Mouse (Mus musculus): ENCODE data around the gene Gm45062. TPM values are rescaled to one million over a fixed set of nuclear protein-coding genes. Genes with fewer than 3 reads are reported as not detected.

The Gm45062 gene
- polyA plus RNA-seq, 1 experiment from 2014 or later, result 10.6 TPM

GRCm38 (mm10) chr6:8486391-8487043 is 227.3 kb downstream of the Gm45062 start:
- ATAC-seq (ENCODE audit: low FRiP score) (peak; percentile 48; the same call in 1 of the 2 replicates), DNase-seq (ENCODE audit: low spot score) (no peak)
- Histone ChIP-seq H3K9ac (no peak overlapping the region), H3K9me3 (ENCODE audit: control insufficient read depth, low read length) (no peaks in the 10 kb centered on the region), H3K4me3 (replicated peaks; ENCODE audit: low read length) (no peak overlapping the region), H3K27ac (no peak overlapping the region), H3K27me3 (ENCODE audit: control insufficient read depth, insufficient read depth, low read length) (no peaks in the 10 kb centered on the region), H3K4me1 (replicated peaks; ENCODE audit: control insufficient read depth, insufficient read depth, low read length) (no peaks in the 10 kb centered on the region), H3K36me3 (replicated peaks; ENCODE audit: control insufficient read depth, insufficient read depth) (no peaks in the 10 kb centered on the region), H3K4me2 (replicated peaks) (no peak overlapping the region)
- WGBS, result 76% methylated on average over 17 of the region's 17 CpGs

GRCm38 (mm10) chr6:8487044-8487853 is 228.0 kb downstream of the Gm45062 start:
- WGBS, result 62% methylated on average over 20 of the region's 20 CpGs
- H3K4me1 ChIP-seq (replicated peaks; ENCODE audit: control insufficient read depth, insufficient read depth, low read length), result no peaks in the 10 kb centered on the region
- DNase-seq (ENCODE audit: low spot score), result no peak
- H3K4me2 ChIP-seq (replicated peaks), result no peak overlapping the region
- H3K27me3 ChIP-seq (ENCODE audit: control insufficient read depth, insufficient read depth, low read length), result no peaks in the 10 kb centered on the region
- H3K36me3 ChIP-seq (replicated peaks; ENCODE audit: control insufficient read depth, insufficient read depth), result no peaks in the 10 kb centered on the region
- no peaks in the 10 kb centered on the region for H3K9me3 ChIP-seq (ENCODE audit: control insufficient read depth, low read length)
- no peak overlapping the region for H3K27ac ChIP-seq
- ATAC-seq (ENCODE audit: low FRiP score), result no peak
- no peak overlapping the region for H3K4me3 ChIP-seq (replicated peaks; ENCODE audit: low read length)
- no peak overlapping the region for H3K9ac ChIP-seq

GRCm38 (mm10) chr6:8488249-8488648 is 229.0 kb downstream of the Gm45062 start:
- no peak overlapping the region for H3K4me3 ChIP-seq (replicated peaks; ENCODE audit: low read length)
- H3K27ac ChIP-seq, result no peak overlapping the region
- ATAC-seq (ENCODE audit: low FRiP score) (no peak), DNase-seq (ENCODE audit: low spot score) (no peak)
- no peak overlapping the region for H3K9ac ChIP-seq
- H3K4me2 ChIP-seq (replicated peaks), result no peak overlapping the region
- no peaks in the 10 kb centered on the region for H3K36me3 ChIP-seq (replicated peaks; ENCODE audit: control insufficient read depth, insufficient read depth)
- H3K4me1 ChIP-seq (replicated peaks; ENCODE audit: control insufficient read depth, insufficient read depth, low read length), result no peaks in the 10 kb centered on the region
- no peaks in the 10 kb centered on the region for H3K9me3 ChIP-seq (ENCODE audit: control insufficient read depth, low read length)
- 70% methylated on average over 5 of the region's 5 CpGs for WGBS
- no peaks in the 10 kb centered on the region for H3K27me3 ChIP-seq (ENCODE audit: control insufficient read depth, insufficient read depth, low read length)

- H3K9ac ChIP-seq, result no peak overlapping the region
- 73% methylated on average over 7 of the region's 7 CpGs for WGBS
These were observed 230.0 kb downstream of the Gm45062 start for GRCm38 (mm10) chr6:8489266-8489665.

GRCm38 (mm10) chr6:8489938-8490585 is 230.8 kb downstream of the Gm45062 start:
- no peak overlapping the region for H3K4me2 ChIP-seq (replicated peaks)
- no peaks in the 10 kb centered on the region for H3K9me3 ChIP-seq (ENCODE audit: control insufficient read depth, low read length)
- no peaks in the 10 kb centered on the region for H3K4me1 ChIP-seq (replicated peaks; ENCODE audit: control insufficient read depth, insufficient read depth, low read length)
- no peak for ATAC-seq (ENCODE audit: low FRiP score)
- H3K36me3 ChIP-seq (replicated peaks; ENCODE audit: control insufficient read depth, insufficient read depth), result no peaks in the 10 kb centered on the region
- H3K9ac ChIP-seq, result no peak overlapping the region
- no peaks in the 10 kb centered on the region for H3K27me3 ChIP-seq (ENCODE audit: control insufficient read depth, insufficient read depth, low read length)
- DNase-seq (ENCODE audit: low spot score), result no peak
- no peak overlapping the region for H3K27ac ChIP-seq
- no peak overlapping the region for H3K4me3 ChIP-seq (replicated peaks; ENCODE audit: low read length)
- WGBS, result 94% methylated on average over 1 of the region's 1 CpGs

More at GRCm38 (mm10) chr6:8489266-8489665, 230.0 kb downstream of the Gm45062 start:
- no peak overlapping the region for H3K4me2 ChIP-seq (replicated peaks)
- H3K27ac ChIP-seq, result no peak overlapping the region
- no peaks in the 10 kb centered on the region for H3K36me3 ChIP-seq (replicated peaks; ENCODE audit: control insufficient read depth, insufficient read depth)
- no peaks in the 10 kb centered on the region for H3K9me3 ChIP-seq (ENCODE audit: control insufficient read depth, low read length)
- ATAC-seq (ENCODE audit: low FRiP score), result no peak
- no peaks in the 10 kb centered on the region for H3K27me3 ChIP-seq (ENCODE audit: control insufficient read depth, insufficient read depth, low read length)
- no peak for DNase-seq (ENCODE audit: low spot score)
- H3K4me3 ChIP-seq (replicated peaks; ENCODE audit: low read length), result no peak overlapping the region
- no peaks in the 10 kb centered on the region for H3K4me1 ChIP-seq (replicated peaks; ENCODE audit: control insufficient read depth, insufficient read depth, low read length)

- ATAC-seq (ENCODE audit: low FRiP score) (no peak), DNase-seq (ENCODE audit: low spot score) (no peak)
- H3K9ac ChIP-seq, result no peak overlapping the region
- H3K4me2 ChIP-seq (replicated peaks), result no peak overlapping the region
- no peaks in the 10 kb centered on the region for H3K36me3 ChIP-seq (replicated peaks; ENCODE audit: control insufficient read depth, insufficient read depth)
- H3K27me3 ChIP-seq (ENCODE audit: control insufficient read depth, insufficient read depth, low read length), result no peaks in the 10 kb centered on the region
- no peak overlapping the region for H3K4me3 ChIP-seq (replicated peaks; ENCODE audit: low read length)
- H3K4me1 ChIP-seq (replicated peaks; ENCODE audit: control insufficient read depth, insufficient read depth, low read length), result no peaks in the 10 kb centered on the region
- no peaks in the 10 kb centered on the region for H3K9me3 ChIP-seq (ENCODE audit: control insufficient read depth, low read length)
- H3K27ac ChIP-seq, result no peak overlapping the region
- 96% methylated on average over 3 of the region's 3 CpGs for WGBS
These were observed 233.0 kb downstream of the Gm45062 start for GRCm38 (mm10) chr6:8492248-8492647.

GRCm38 (mm10) chr6:8495109-8495826 is 236.0 kb downstream of the Gm45062 start:
- no peak for ATAC-seq (ENCODE audit: low FRiP score)
- no peak for DNase-seq (ENCODE audit: low spot score)
- Histone ChIP-seq H3K27ac (no peak overlapping the region), H3K27me3 (ENCODE audit: control insufficient read depth, insufficient read depth, low read length) (no peaks in the 10 kb centered on the region), H3K4me3 (replicated peaks; ENCODE audit: low read length) (no peak overlapping the region), H3K36me3 (replicated peaks; ENCODE audit: control insufficient read depth, insufficient read depth) (no peaks in the 10 kb centered on the region), H3K9ac (no peak overlapping the region), H3K4me1 (replicated peaks; ENCODE audit: control insufficient read depth, insufficient read depth, low read length) (no peaks in the 10 kb centered on the region), H3K4me2 (replicated peaks) (no peak overlapping the region), H3K9me3 (ENCODE audit: control insufficient read depth, low read length) (no peaks in the 10 kb centered on the region)
- WGBS, result 89% methylated on average over 5 of the region's 5 CpGs

- Histone ChIP-seq H3K9me3 (ENCODE audit: control insufficient read depth, low read length) (no peaks in the 10 kb centered on the region), H3K4me1 (replicated peaks; ENCODE audit: control insufficient read depth, insufficient read depth, low read length) (no peaks in the 10 kb centered on the region), H3K36me3 (replicated peaks; ENCODE audit: control insufficient read depth, insufficient read depth) (no peaks in the 10 kb centered on the region), H3K27ac (no peak overlapping the region), H3K4me2 (replicated peaks) (no peak overlapping the region), H3K27me3 (ENCODE audit: control insufficient read depth, insufficient read depth, low read length) (no peaks in the 10 kb centered on the region), H3K9ac (no peak overlapping the region), H3K4me3 (replicated peaks; ENCODE audit: low read length) (no peak overlapping the region)
- ATAC-seq (ENCODE audit: low FRiP score), result no peak
- no peak for DNase-seq (ENCODE audit: low spot score)
- 90% methylated on average over 4 of the region's 4 CpGs for WGBS
These were observed 236.6 kb downstream of the Gm45062 start for GRCm38 (mm10) chr6:8495827-8496222.
